Mouse (Mus musculus) mesoderm, embryonic 11.5 days (tissue): Measurements from ENCODE around the gene Pax3.

Source experiments
- DNase-seq: peaks from one replicate; pipeline ENCODE4 v3.0.0-alpha.2; 2012; ENCODE audit warnings: low read depth, low spot score

Pax3 gene

DNA sequence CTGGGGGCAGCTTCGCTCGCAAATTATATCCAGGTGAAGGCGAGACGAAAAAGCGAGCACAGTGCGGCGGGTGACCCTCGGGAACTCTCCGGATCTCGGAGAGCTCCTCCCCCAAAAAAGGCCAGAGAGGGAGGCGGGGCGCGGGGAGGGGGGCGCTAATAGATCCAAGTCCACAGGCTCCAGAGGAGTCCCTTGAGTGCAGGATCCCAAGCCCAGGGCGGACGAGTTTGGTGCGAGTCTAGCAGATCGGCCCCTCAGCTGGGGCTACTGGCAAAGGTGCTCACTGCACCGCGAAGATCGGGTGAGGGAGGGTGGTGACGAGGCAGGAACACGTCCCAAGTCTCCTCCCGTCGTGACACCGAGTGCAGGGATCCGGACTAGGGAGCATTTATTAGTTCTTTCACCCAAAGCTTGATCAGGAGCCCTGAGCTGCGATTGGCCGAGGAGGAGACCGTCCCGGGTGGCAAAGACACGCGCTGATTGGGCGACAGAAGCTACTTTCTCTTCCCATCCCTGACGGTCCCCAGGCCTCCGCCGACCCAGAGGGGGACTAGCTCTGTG, at the start of gene Pax3:
Gene Pax3, minus strand, starts transcription at position 384 of the 561 bp plus-strand sequence.
- peak; percentile 83 for DNase-seq

DNA sequence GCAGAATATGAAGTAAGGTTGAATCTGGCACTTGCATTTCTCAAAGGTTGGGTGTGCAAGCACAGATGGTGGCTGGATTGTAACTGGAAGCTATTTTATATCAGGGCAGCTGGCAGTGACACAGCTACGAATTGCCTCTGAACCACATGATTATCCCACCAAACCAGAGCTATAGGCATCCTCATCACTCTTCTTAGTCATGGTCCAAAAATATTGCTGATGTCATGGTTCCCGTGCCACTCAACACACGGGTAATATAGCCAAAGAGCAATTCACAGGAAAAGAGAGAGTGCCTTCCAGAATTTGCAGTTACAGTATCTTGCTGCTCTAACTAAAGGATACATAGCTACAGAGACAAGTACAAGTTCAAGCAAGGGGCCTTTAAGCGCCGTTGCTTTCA, 37.4 kb upstream of the Pax3 start:
- DNase-seq, result no peak

DNA sequence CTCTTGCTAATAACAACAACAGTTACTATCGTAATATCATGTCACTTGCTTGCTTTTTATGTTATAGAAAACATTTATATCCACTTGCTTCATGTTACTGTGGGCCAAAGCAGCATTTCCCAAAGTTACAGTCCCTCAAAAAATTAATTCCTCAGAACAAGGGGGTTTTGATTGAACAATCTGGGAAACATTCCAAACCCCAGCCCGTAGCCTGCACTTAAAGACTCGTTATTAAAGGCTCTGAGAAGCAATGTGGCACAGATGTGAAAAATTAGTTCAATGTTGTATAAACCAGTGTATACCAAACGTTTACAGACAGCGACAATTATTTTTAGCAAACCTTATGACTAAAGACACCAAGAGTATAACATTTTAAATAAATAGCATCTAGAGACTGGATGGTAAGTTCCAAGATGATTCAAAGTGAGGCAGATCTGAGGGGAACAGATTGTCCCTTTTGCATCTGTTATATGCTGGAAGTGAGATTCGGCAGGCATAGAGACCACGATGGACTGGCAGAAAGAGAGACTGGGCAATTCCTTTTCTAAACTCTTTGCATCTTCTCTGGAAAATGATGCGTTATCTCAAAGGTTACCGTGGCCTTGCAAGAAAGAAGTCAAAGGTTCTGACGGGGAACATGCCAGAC, 35.1 kb upstream of the Pax3 start:
- DNase-seq, result no peak

DNA sequence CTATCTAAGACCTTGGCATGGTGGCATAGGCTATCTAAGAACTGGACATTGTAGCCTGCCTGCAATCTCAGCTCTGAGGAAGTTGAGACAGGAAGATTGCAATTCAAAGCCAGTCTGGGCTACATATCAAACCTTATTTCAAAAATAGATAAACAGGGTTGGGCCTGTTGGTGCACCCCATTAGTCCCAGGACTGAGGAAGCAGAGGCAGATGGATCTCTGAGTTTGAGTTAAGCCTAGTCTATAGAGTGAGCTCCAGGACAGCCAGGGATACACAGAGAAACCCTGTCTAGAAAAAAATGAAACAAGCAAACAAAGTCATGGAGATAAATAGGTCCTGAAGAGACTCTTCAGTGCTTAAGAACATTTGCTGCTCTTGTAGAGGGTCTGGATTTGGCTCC, 32.9 kb upstream of the Pax3 start:
- DNase-seq, result no peak

DNA sequence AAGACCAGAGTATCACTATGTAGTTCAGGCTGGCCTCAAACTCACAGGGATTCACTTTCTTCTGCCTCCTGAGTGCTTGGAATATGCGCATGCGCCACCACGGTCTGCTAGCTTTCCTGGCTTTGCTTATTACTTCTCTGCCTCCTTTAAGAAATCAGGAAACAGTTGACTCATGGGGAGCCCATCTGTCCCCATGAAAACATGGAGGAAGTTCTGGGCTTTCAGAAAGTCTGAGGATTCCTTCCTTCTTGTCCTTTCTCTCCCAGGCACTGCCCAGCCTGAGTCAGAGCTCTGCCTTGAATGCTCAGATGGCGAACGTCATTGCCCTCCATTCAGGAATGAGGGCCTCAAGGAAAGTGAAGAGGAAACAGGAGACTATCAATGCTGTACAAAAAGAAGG, 31.8 kb upstream of the Pax3 start:
- DNase-seq, result no peak

DNA sequence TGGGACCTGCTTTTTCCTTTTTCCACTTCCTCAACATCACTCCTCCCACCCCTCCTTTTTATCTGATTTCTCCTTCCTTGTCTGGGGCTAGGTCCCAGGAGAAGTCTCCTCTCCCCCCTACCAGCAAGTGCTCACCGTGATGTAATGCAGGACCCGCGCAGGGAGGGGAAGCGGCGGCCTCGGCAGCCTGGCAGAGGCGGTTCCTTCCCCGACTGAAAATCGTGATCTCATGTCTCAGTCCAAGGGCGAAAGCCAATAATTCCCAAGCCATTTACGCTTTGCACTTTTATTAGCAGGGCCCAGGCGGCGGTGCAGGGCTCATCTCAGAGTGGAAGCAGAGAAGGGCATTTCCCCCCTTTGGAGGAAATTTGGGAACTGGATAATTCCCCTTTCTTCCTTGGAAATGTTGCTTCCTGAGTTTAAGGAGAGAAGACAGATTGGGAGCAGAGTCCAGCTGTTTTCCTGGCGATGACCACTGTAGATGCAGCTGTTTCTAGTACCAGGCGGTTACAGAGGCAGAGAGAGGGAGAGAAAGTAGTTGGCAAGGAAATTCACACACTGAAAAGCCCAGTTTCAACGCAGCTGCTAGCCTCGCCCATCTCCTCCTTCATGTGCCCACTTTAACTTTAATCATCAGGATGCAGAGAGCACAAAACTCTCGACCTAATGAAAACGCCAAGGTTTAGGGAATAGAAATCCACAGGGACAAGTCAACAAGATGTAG, 21.3 kb upstream of the Pax3 start:
- no peak for DNase-seq

DNA sequence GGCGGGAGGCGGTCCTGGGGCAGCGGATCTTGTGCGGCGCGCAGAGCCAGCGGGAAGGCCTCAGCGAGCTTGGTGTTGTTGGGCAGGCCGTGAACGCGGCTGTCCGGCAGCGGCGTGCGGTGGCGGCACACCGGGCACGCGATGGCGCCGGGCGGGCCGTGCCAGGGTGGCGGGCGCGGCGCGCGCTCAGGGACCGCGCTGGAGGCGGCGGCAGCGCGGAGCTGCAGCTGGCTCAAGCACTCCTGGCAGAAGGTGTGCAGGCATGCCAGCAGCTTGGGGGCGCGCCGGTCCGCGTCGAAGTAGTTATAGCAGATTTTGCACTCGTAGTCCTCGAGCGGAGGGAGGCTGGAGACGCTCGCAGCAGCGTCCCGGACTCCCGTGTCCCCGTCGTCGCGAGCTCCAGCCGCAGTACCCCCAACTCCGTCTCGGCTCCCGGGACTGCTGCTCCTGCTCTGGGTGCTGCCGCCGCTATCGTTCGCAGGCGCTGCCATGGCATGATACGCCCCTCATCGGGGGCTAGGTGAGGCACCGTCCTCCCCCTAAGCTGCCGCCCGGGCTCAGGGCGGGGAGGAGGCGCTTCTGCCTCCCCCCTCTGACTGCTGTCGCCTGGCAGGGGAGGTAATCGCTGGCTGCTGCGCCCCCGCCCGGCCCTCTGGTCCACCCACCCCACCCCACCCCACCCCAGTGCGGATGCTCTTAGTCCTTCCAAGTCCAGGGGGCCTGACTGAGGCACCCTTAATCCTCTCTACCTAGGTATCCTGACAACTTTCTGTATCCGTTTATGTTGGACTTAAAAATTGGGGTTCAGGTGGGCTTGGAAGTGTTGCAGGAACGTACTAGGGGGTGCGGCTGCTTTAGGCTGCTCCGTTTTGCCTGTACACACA, 20.5 kb upstream of the Pax3 start:
- DNase-seq, result no peak

DNA sequence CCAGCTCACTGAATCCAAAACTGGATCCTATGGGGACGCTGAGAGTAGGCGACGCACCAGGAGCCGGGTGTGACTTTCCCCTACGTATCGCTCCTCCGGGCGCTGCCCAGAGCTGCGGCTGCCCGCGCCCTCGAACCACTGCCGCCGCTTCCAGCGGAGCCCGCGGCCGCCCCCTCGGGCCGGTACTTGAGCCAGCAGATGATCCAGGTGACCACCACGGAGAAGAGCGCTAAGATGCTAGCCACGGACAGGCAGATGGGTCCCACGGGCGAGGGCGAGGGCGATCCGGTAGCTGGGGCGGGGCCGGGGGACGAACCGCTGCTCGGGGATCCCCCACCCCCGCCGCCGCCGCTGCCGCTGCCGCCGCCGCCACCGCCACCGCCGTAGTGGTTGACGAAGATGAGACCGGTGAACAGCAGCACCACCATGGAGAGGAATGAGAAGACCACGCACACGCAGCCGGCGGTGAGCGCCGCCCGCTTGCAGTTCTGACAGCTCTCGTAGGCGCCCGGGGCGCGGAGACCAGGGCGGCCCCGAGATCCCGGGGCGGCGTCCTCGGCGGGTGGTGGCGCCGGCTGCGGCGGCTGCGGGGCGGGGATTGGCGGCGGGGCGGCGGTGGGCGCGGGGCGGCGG, 19.7 kb upstream of the Pax3 start:
- no peak for DNase-seq

DNA sequence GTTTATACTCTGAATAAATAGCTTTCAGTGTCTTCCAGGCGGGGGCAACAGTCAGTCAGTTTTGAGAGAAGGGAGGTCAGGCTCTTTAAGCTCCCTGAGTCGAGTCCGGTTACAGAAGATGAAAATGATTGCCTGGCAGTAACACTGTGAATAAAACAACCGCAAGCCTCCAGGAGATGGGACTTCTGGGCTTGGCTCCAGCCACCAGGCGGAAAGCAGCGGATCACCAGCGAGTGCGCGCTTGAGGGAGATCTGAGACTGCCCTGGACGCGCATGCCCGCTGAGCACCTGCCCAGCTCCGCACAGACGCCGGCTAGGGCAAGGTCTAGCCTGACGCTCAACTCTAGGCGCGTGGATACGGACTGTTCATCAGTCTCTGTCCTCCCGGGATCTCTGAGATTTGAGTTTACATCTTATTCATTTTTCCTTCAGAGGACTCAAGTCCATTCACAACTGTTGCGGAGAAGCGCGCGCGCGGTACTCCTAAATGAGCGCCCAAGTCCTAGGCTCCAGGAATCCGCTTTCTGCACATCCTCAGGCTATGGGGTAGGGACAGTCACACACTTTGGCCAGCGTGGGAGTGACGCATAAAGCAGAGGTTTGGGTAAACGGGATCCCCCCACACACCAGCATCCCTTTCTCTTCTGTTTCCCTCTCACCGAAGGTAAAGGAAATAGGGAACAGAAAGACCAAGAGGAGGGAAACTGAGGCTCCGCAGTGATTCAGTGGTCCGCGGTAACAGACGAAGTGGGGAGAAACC, 19.0 kb upstream of the Pax3 start:
- no peak for DNase-seq

DNA sequence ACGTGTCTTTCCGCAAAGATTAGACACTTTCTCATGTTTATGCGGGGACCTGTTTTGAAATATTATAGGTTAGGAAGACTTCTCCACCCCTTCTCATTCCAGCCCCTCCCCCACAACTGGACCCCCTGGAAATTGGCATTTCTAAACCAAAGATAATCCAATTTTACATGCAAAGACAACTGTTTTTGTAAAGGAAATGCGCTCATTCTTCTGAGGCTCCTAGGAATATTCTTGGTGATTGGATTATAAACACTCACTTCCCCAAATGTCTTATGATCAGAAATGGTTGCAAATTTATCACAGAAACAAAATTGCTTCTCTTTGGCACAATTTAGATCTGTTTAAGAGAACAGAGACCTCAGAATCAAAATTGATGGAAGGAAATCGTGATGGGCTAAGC, 14.1 kb upstream of the Pax3 start:
- no peak for DNase-seq

DNA sequence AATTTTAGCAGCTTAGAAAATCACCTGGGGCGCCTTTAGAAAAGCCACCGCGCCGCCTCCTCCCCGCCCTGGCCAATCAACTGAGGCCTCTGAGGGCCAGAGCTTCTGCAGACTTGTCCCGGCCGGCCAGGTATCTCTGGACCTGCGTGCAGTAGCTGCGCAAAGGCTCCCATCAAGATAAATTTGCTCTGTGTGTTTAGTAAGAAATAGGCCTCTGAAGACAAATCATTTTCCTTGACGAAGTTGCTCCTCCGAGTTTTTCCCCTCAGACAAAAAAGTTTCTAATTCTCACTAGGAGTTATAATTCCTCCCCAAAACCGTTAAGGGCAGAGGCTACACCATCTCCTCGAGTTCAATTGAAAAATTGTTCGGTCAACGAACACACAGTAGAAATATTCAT, 13.6 kb upstream of the Pax3 start:
- DNase-seq, result no peak

DNA sequence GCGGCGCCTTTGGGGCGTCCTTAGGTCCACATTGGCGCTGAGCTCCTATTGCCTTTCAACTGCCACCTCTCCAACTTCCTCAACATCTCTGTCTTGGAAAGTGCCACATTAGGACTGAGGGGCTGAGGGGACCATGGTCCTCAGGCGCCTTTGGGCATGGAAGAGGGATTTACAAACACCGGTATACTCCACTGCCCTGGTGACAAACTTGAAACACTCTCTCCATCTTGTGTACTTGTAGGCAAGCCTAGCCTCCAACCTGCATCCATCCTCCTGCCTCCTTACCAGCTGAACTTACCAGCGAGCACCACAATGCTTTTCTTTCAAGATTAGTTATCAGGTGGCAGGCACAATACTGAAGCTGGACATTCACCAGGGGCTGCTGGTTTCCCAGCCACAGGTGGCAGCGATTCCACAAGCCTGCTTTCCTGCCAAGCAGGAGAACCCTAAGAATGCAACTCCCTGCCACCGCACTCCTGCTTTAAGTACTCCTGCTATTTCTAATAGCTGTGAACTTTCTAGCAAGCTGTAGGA, 11.4 kb upstream of the Pax3 start:
- DNase-seq, result no peak

DNA sequence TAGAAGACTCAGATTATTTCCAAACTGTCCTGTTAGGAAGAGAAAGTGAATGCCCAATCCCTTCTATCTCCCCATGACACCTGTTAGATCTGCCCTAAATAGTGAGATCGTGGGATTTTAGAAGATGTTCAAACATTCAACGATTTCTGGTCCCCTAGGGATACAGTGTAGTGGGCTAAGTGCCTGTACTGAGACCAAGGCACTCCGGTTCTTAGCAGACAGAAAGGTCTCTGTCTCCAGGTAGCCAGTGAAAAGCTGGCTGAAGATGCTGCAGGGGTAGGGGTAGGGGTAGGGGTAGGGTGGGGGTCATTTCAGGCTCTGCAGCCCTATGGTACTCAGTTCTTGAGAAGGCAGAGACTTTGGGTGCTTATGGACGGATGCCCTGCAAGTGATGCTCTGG, 7.4 kb upstream of the Pax3 start:
- DNase-seq, result no peak

DNA sequence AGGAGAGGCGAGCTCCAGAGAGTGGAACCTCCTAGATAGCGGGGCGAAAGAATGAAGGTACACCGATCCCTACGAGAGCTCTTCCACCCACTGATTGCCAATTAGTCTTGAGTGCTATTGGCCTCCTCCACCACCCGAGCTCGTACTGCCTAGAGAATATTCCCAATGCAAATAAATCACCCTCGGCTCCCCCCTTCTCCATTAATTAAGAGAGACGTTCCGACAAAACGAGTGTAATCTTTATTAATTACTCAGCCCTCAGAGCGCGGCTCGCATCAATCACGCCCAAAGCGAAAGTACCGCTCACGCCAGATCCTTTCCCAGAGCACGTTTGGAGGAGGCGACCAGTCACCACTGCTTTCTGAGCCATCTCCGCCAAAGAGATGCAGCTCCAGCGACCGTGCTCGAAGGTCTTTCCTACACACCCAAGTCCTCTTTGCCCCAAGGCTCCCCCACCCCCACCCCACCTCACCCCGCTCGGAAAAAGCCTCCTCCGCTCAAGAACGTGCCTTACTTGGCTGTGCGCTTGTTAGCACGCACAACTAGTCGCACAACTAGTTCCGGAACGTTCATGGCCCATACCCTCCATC, 6.8 kb upstream of the Pax3 start:
- no peak for DNase-seq

DNA sequence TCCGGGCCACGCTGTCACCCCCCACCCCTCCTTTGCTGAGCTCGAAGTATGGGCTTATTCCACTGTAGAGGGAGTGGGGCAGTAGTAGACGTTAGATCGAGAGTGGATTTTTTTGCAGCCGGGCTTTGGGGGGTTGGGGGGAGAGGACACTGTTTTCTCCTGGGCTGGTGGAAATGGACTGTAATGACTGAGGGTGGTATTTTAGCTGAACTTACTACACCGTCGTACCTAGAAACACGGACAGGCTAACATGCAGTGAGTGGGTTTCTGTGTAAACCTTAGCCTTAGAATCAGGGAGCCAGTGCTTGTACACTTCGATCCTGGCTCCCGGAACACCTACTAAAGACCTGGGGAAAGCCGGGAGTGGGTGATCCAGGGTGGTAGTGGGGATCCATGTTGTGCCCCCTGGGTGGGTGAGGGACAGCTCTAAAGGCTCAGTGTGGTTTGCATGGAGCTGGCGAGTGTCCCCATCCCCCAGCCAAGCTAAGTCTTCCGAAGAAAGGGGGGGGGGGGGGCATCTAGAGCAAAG, 6.2 kb upstream of the Pax3 start:
- no peak for DNase-seq

DNA sequence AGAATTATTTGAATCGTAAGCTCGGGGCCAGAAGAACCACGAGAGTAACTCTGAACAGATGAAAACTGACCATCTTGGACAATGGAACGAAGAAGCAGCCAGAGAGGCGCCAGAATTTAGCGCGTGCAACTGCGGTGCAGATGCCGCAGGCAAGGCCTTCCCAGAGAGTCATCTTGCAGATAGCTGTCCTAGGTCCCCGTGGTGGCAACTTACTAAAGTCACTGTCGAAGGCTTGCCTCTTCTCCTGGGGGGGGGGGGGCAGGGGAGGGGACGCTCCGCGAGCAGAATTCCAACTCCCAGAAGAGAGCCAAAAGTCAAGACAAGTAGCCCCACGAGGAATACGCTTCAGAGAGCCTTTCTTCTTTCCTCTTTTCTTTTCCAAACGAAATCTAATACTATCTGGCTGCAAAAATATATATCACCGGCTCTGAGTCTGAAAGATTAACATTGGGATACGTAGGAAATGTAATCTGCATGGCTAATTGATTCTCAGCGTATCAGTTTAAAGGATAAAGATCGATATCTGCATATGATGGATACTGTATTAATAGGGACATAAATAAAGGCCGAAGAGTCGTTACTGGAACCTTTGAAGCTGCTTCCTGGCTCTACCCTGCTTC, 5.6 kb upstream of the Pax3 start:
- no peak for DNase-seq

DNA sequence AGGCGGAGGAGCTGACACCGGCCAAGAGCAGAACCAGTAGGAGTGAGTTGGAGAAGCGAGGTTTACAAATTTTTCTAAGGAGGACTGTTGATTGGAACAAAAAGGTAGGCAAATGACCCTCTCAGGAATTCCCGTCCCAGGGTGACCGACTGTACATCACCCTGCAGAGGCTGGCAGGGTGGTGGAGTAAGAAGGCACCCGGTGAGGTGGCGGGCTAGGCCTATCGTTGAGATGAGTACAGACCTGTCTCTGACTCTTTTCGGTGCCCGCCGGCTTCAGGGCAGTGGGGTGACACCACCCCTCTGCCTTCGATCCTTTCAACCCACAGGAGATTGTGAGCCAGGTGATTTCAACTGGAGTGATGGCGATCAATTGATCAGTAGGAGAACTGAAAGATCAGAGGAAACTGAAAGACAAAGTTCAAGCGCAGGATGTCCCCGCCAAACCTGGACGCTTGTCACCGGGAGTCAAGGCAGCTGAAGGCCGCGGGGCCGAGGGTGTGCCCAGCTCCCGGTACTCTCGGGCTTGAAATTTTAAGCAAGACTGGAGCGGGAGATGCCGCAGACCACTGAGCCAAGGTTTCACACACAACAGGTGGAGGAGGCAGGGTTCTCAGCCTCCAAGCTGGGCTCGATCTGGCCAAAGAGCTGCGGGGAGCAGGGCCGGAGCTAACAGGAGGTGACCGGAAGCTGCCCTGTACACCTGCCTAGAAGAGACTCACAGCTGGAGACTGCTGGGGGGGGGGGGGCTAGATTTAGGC, 4.5 kb upstream of the Pax3 start:
- DNase-seq, result no peak

DNA sequence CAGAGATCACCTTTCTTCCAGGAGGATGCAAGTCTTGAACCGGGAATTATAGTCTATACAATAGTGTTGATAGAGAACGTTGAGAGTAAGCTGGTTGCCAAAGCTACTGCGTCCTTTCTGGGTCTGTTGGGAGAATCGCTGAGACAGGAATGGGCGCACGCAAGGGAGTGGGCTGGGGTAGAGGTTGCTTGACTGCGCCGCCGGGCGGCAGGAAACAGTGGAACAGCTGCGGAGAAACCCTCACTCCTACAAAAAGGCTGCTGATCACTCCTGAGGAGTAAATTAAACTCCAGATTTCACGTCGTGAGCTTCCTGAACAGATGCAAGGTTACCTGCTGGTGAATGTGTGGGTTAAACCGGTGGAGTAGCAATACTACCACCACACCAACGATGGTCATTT, 3.3 kb upstream of the Pax3 start:
- DNase-seq, result no peak

DNA sequence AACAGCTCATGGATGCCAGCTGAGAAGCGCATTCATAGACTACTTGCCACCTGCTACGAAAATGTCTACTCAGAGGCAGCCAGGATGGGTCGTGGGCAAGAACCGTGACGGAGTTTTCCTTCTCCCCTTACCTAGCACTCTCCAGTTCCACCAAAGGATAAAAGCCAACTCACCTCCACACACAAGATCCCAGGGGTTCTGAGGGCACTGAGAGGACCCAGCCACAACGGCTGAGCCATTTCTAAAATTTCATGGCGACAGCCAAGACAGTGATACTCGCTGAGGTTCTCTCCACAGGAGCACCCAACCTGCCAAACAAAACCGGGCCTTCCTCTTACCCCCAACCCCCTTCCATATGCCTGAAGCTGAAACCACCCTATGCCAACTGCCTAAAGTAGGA, 2.3 kb upstream of the Pax3 start:
- no peak for DNase-seq
